Mouse (Mus musculus): ENCODE results near the gene Tpi1. TPM values are rescaled to one million over a fixed set of nuclear protein-coding genes. Genes with fewer than 3 reads are reported as not detected.

Tpi1 gene
- polyA plus RNA-seq, 1 experiment from 2014 or later = 428 TPM

GRCm38 (mm10) chr6:124786756-124787420 is 27.2 kb downstream of the Tpi1 start:
- no peaks in the 10 kb centered on the region for H3K27me3 ChIP-seq
- no peak overlapping the region for H3K27ac ChIP-seq (replicated peaks)
- H3K9me3 ChIP-seq = no peaks in the 10 kb centered on the region
- H3K4me3 ChIP-seq = no peak overlapping the region
- H3K9ac ChIP-seq (replicated peaks) = no peak overlapping the region
- H3K36me3 ChIP-seq = no peaks in the 10 kb centered on the region
- H3K4me2 ChIP-seq (replicated peaks) = no peak overlapping the region
- no peak for ATAC-seq (ENCODE audit: low FRiP score, low read depth)
- 0 out of 2 replicates have a peak, but pooled peaks cover 4% of the 10 kb centered on the region for H3K4me1 ChIP-seq
- WGBS = 54% methylated on average over 8 of the region's 8 CpGs

DNA sequence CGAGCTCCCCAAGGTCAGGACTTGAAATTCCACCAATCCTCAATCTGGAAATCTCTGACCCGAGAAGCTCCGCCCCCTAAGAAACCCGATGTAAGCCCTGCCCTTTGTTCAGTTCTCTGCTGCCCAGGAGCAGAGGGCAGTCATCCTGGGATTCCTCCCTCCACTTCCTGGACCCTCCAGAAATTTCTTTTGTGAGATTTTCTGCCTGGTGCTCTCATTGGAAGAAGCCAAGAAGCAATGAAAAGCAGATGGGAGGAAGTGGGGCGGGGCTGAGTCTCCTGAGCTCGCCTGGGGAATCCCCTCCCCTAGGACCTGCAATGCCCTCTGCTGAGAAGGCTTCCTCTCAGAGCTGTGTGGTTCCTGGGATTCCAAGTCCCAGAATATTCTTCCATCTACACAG is 31.7 kb downstream of the Tpi1 start:
- no peak overlapping the region for H3K4me2 ChIP-seq (replicated peaks)
- H3K27ac ChIP-seq (replicated peaks) = no peak overlapping the region
- peaks cover 15% of the 10 kb centered on the region for H3K4me1 ChIP-seq
- WGBS = 26% methylated on average over 6 of the region's 6 CpGs
- H3K9ac ChIP-seq (replicated peaks) = no peak overlapping the region
- no peaks in the 10 kb centered on the region for H3K36me3 ChIP-seq
- no peak overlapping the region for H3K4me3 ChIP-seq
- no peak for ATAC-seq (ENCODE audit: low FRiP score, low read depth)
- no peaks in the 10 kb centered on the region for H3K9me3 ChIP-seq
- H3K27me3 ChIP-seq = peaks cover 24% of the 10 kb centered on the region

DNA sequence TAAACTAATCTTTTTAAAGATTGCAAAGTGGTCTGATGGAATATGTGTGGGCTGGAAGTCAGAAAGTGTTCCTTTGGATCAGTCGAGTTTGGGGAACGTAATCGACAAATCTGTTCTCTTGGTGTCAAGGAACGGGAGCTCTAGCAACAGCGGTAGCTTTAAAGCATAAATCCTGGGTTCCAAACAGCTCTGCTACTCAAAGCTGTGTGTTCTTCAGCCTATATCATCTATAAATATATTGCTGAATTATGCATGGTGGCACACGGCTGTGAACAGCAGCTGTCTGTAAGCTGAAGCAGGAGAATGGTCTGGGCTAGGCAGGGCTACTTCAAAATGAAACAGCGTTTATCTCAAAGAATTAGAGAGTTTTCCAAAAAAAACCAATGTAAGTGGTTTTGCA is 33.2 kb downstream of the Tpi1 start:
- H3K27me3 ChIP-seq = peaks cover 24% of the 10 kb centered on the region
- peaks cover 15% of the 10 kb centered on the region for H3K4me1 ChIP-seq
- no peaks in the 10 kb centered on the region for H3K36me3 ChIP-seq
- H3K27ac ChIP-seq (replicated peaks) = no peak overlapping the region
- no peaks in the 10 kb centered on the region for H3K9me3 ChIP-seq
- no peak overlapping the region for H3K4me2 ChIP-seq (replicated peaks)
- no peak overlapping the region for H3K4me3 ChIP-seq
- no peak overlapping the region for H3K9ac ChIP-seq (replicated peaks)
- WGBS = 85% methylated on average over 7 of the region's 7 CpGs
- ATAC-seq (ENCODE audit: low FRiP score, low read depth) = no peak

DNA sequence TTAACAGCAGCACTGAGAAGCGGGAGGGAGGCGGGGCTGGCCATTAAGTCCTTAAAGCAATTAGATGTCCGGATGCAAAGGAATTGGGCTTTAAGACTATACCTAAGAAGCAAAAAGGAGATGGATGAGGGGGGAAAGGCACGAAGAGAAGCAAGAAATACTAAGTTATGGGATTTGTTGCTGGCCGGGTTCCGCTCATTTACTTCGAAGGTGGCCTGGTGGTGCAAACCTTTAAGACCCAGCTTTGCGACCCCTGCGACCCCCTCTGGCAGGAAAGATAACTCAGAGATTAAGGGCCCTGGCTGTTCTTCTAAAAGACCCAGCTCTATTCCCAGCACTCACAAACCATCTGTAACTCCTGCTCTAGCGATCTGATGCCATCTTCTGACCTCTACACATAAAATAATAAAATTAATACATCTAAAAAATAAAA is 34.1 kb downstream of the Tpi1 start:
- H3K9ac ChIP-seq (replicated peaks) = peak overlapping the region; percentile 43; the same call in 1 of the 2 replicates
- no peak overlapping the region for H3K27ac ChIP-seq (replicated peaks)
- no peaks in the 10 kb centered on the region for H3K36me3 ChIP-seq
- peak overlapping the region; percentile 34 for H3K4me3 ChIP-seq
- H3K4me1 ChIP-seq = peaks cover 15% of the 10 kb centered on the region
- no peak for ATAC-seq (ENCODE audit: low FRiP score, low read depth)
- H3K9me3 ChIP-seq = no peaks in the 10 kb centered on the region
- peak overlapping the region; percentile 58 for H3K4me2 ChIP-seq (replicated peaks)
- H3K27me3 ChIP-seq = peaks cover 24% of the 10 kb centered on the region
- WGBS = 4% methylated on average over 10 of the region's 10 CpGs

GRCm38 (mm10) chr6:124779222-124779983 is 34.7 kb downstream of the Tpi1 start, which contains the start of gene Lrrc23:
TSS of gene Lrrc23 (minus strand) at chr6:124779727.
- H3K27ac ChIP-seq (replicated peaks) = no peak within 1 kb of the TSS
- peak within 1 kb of the TSS; percentile 34 for H3K4me3 ChIP-seq
- ATAC-seq (ENCODE audit: low FRiP score, low read depth) = peak; percentile 53; the same call in 1 of the 2 replicates

GRCm38 (mm10) chr6:124770511-124770910 is 43.6 kb downstream of the Tpi1 start:
- Histone ChIP-seq H3K4me1 (peaks cover 25% of the 10 kb centered on the region), H3K9ac (replicated peaks) (no peak overlapping the region), H3K4me3 (no peak overlapping the region), H3K36me3 (no peaks in the 10 kb centered on the region), H3K4me2 (replicated peaks) (no peak overlapping the region), H3K9me3 (no peaks in the 10 kb centered on the region), H3K27me3 (peaks cover 53% of the 10 kb centered on the region), H3K27ac (replicated peaks) (no peak overlapping the region)
- ATAC-seq (ENCODE audit: low FRiP score, low read depth) = no peak
- WGBS = 88% methylated on average over 15 of the region's 15 CpGs

More at GRCm38 (mm10) chr6:124779222-124779983, 34.7 kb downstream of the Tpi1 start, which contains the start of gene Lrrc23:
- 3% methylated on average over 23 of the region's 23 CpGs for WGBS
- no peaks in the 10 kb centered on the region for H3K9me3 ChIP-seq
- H3K9ac ChIP-seq (replicated peaks) = peak within 1 kb of the TSS; percentile 43; the same call in 1 of the 2 replicates
- peak within 1 kb of the TSS; percentile 58 for H3K4me2 ChIP-seq (replicated peaks)
- peaks cover 24% of the 10 kb centered on the region for H3K27me3 ChIP-seq
- H3K36me3 ChIP-seq = no peaks in the 10 kb centered on the region
- H3K4me1 ChIP-seq = peaks cover 15% of the 10 kb centered on the region

- Histone ChIP-seq H3K36me3 (no peaks in the 10 kb centered on the region), H3K27ac (replicated peaks) (no peak overlapping the region), H3K4me1 (peaks cover 25% of the 10 kb centered on the region), H3K4me3 (peak overlapping the region; percentile 50), H3K4me2 (replicated peaks) (peak overlapping the region; percentile 84), H3K27me3 (peaks cover 53% of the 10 kb centered on the region), H3K9ac (replicated peaks) (peak overlapping the region; percentile 57), H3K9me3 (no peaks in the 10 kb centered on the region)
- WGBS = 62% methylated on average over 7 of the region's 7 CpGs
- ATAC-seq (ENCODE audit: low FRiP score, low read depth) = no peak
Observed at GRCm38 (mm10) chr6:124770013-124770412, 44.1 kb downstream of the Tpi1 start.

GRCm38 (mm10) chr6:124769101-124769765 is 44.9 kb downstream of the Tpi1 start, which contains the start of gene Eno2:
TSS of gene Eno2 (minus strand) at chr6:124769673.
- Histone ChIP-seq H3K36me3 (no peaks in the 10 kb centered on the region), H3K9me3 (no peaks in the 10 kb centered on the region), H3K4me1 (peaks cover 25% of the 10 kb centered on the region), H3K4me2 (replicated peaks) (peak within 1 kb of the TSS; percentile 84), H3K27me3 (peaks cover 53% of the 10 kb centered on the region), H3K4me3 (peak within 1 kb of the TSS; percentile 50), H3K9ac (replicated peaks) (peak within 1 kb of the TSS; percentile 57), H3K27ac (replicated peaks) (0 out of 2 replicates have a peak within 1 kb of the TSS, but pooled peaks have one; percentile 15)
- WGBS = under 1% methylated on average over 54 of the region's 54 CpGs
- peak; percentile 82 for ATAC-seq (ENCODE audit: low FRiP score, low read depth)

DNA sequence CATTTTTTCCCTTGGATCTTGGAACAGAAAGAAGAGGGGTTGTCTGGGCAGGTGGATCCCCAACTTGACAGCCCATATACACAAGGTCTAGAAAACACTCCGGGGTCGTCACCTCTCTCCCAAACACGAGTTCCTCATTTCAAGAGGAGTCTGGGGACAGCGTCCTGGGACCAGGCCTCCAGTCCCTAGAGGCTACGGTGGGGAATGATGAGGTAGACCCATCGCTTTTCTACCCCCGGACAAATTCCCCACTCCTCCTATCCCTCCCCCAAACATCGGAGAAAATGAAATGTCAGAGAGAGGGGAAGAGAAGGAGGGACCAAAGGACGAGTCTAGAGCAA is 45.4 kb downstream of the Tpi1 start:
- peak overlapping the region; percentile 84 for H3K4me2 ChIP-seq (replicated peaks)
- H3K4me3 ChIP-seq = peak overlapping the region; percentile 50
- no peaks in the 10 kb centered on the region for H3K36me3 ChIP-seq
- no peaks in the 10 kb centered on the region for H3K9me3 ChIP-seq
- H3K4me1 ChIP-seq = peaks cover 25% of the 10 kb centered on the region
- peak overlapping the region; percentile 57 for H3K9ac ChIP-seq (replicated peaks)
- ATAC-seq (ENCODE audit: low FRiP score, low read depth) = peak; percentile 13
- WGBS = 3% methylated on average over 9 of the region's 9 CpGs
- H3K27ac ChIP-seq (replicated peaks) = no peak overlapping the region
- peaks cover 53% of the 10 kb centered on the region for H3K27me3 ChIP-seq

- ATAC-seq (ENCODE audit: low FRiP score, low read depth) = peak; percentile 28
- H3K4me3 ChIP-seq = peak overlapping the region; percentile 50; the same call in 1 of the 2 replicates
Observed at GRCm38 (mm10) chr6:124767920-124768703, 46.0 kb downstream of the Tpi1 start.

GRCm38 (mm10) chr6:124767536-124767919 is 46.6 kb downstream of the Tpi1 start:
- no peak for ATAC-seq (ENCODE audit: low FRiP score, low read depth)
- Histone ChIP-seq H3K9ac (replicated peaks) (no peak overlapping the region), H3K4me2 (replicated peaks) (0 out of 2 replicates have a peak overlapping the region, but pooled peaks have one; percentile 84)

More at GRCm38 (mm10) chr6:124767920-124768703, 46.0 kb downstream of the Tpi1 start:
- H3K4me1 ChIP-seq = peaks cover 25% of the 10 kb centered on the region
- no peaks in the 10 kb centered on the region for H3K36me3 ChIP-seq
- H3K27ac ChIP-seq (replicated peaks) = no peak overlapping the region
- H3K27me3 ChIP-seq = peaks cover 51% of the 10 kb centered on the region
- peak overlapping the region; percentile 84 for H3K4me2 ChIP-seq (replicated peaks)
- 16% methylated on average over 17 of the region's 19 CpGs for WGBS
- H3K9ac ChIP-seq (replicated peaks) = no peak overlapping the region; the same call in 1 of the 2 replicates
- H3K9me3 ChIP-seq = no peaks in the 10 kb centered on the region

More at GRCm38 (mm10) chr6:124767536-124767919, 46.6 kb downstream of the Tpi1 start:
- Histone ChIP-seq H3K27ac (replicated peaks) (no peak overlapping the region), H3K36me3 (no peaks in the 10 kb centered on the region), H3K9me3 (no peaks in the 10 kb centered on the region), H3K27me3 (peaks cover 52% of the 10 kb centered on the region), H3K4me1 (peaks cover 25% of the 10 kb centered on the region), H3K4me3 (no peak overlapping the region)
- WGBS = 12% methylated on average over 4 of the region's 4 CpGs

All from midbrain, embryonic 12.5 days (tissue).